Mouse (Mus musculus) right cerebral cortex, postnatal 25 days (tissue): ENCODE results near the gene Inafm1.
"Not testable (repeated sequence)": the region's sequence is repeated elsewhere in the genome, so short reads cannot be mapped to it uniquely, and the experiment has no call there.

ENCODE experiments used
- DNase-seq: peaks from one replicate; pipeline ENCODE4 v3.0.0; 2022

Gene Inafm1

GRCm38 (mm10) chr7:16273081-16273765 lies at the start of gene Inafm1:
TSS of gene Inafm1 (minus strand) at chr7:16273617.
- peak; percentile 81 for DNase-seq

GRCm38 (mm10) chr7:16320479-16320878 lies 47.1 kb upstream of the Inafm1 start:
- DNase-seq, result no peak

- no peak for DNase-seq
Observed at GRCm38 (mm10) chr7:16319216-16319615, 45.8 kb upstream of the Inafm1 start.

- no peak for DNase-seq
Observed at GRCm38 (mm10) chr7:16317094-16317493, 43.7 kb upstream of the Inafm1 start.

- DNase-seq, result no peak
Observed at GRCm38 (mm10) chr7:16315222-16315759, 41.9 kb upstream of the Inafm1 start.

- no peak for DNase-seq
Observed at GRCm38 (mm10) chr7:16314221-16314775, 40.9 kb upstream of the Inafm1 start.

GRCm38 (mm10) chr7:16313481-16314220 lies 40.2 kb upstream of the Inafm1 start:
- DNase-seq, result peak; percentile 83

- peak; percentile 20 for DNase-seq
Observed at GRCm38 (mm10) chr7:16312672-16313311, 39.4 kb upstream of the Inafm1 start.

GRCm38 (mm10) chr7:16312011-16312671 lies 38.7 kb upstream of the Inafm1 start:
- DNase-seq, result peak; percentile 18

GRCm38 (mm10) chr7:16311453-16312004 lies 38.1 kb upstream of the Inafm1 start:
- DNase-seq, result peak; percentile 41

GRCm38 (mm10) chr7:16310521-16311452 lies 37.4 kb upstream of the Inafm1 start:
- DNase-seq, result peak; percentile 53

GRCm38 (mm10) chr7:16310020-16310520 lies 36.7 kb upstream of the Inafm1 start:
- peak; percentile 76 for DNase-seq

- peak; percentile 88 for DNase-seq
Observed at GRCm38 (mm10) chr7:16309318-16310019, 36.1 kb upstream of the Inafm1 start.

GRCm38 (mm10) chr7:16308555-16309317 lies 35.3 kb upstream of the Inafm1 start:
- DNase-seq, result no peak

GRCm38 (mm10) chr7:16308093-16308492 lies 34.7 kb upstream of the Inafm1 start, which contains the start of gene Bbc3:
TSS of gene Bbc3 (plus strand) at chr7:16308393.
- not testable (repeated sequence) for DNase-seq

GRCm38 (mm10) chr7:16307141-16307540 lies 33.7 kb upstream of the Inafm1 start:
- DNase-seq, result not testable (repeated sequence)

GRCm38 (mm10) chr7:16299419-16300035 lies 26.1 kb upstream of the Inafm1 start:
- peak; percentile 98 for DNase-seq

GRCm38 (mm10) chr7:16298927-16299326 lies 25.5 kb upstream of the Inafm1 start:
- no peak for DNase-seq

GRCm38 (mm10) chr7:16297616-16298015 lies 24.2 kb upstream of the Inafm1 start:
- DNase-seq, result no peak
